Mouse (Mus musculus): ENCODE data around the gene Cadm1. TPM values are rescaled to one million over a fixed set of nuclear protein-coding genes. Genes with fewer than 3 reads are reported as not detected.

Cadm1 gene
- total and polyA plus RNA-seq, 3 experiments = 0.14 to 0.31 TPM; not detected in 1

- TF ChIP-seq CHD1 (IDR thresholded peaks at IDR 0.05; ENCODE audit: low read depth, low read length) (no peak), CHD2 (IDR thresholded peaks at IDR 0.05; ENCODE audit: low read length) (no peak), EP300 (IDR thresholded peaks at IDR 0.05; ENCODE audit: low read depth in 1 of 2, low read length in 2 of 2) (no peak), NELFE (IDR thresholded peaks at IDR 0.05; ENCODE audit: low read depth, low read length) (no peak), HCFC1 (IDR thresholded peaks at IDR 0.05; ENCODE audit: low read depth, low read length) (no peak), RAD21 (IDR thresholded peaks at IDR 0.05; ENCODE audit: low read depth, low read length) (no peak), ZMIZ1 (IDR thresholded peaks at IDR 0.05; ENCODE audit: low read depth, low read length) (no peak), TBP (IDR thresholded peaks at IDR 0.05; ENCODE audit: low read depth, low read length) (no peak), MXI1 (IDR thresholded peaks at IDR 0.05; ENCODE audit: low read depth, low read length) (no peak), MEF2A (IDR thresholded peaks at IDR 0.05; ENCODE audit: extremely low read depth, insufficient replicate concordance, low read depth, low read length, poor library complexity, severe bottlenecking) (no peak), NRF1 (IDR thresholded peaks at IDR 0.05; ENCODE audit: insufficient read depth, low read depth, low read length, poor library complexity, severe bottlenecking) (no peak), MAZ (IDR thresholded peaks at IDR 0.05; ENCODE audit: low read depth, low read length) (no peak), TCF12 (IDR thresholded peaks at IDR 0.05; ENCODE audit: low read depth, low read length) (no peak), E2F4 (IDR thresholded peaks at IDR 0.05; ENCODE audit: borderline replicate concordance, low read depth, low read length) (no peak), SMC3 (IDR thresholded peaks at IDR 0.05; ENCODE audit: low read depth, low read length) (no peak)
- no peak overlapping the region for H3K9ac ChIP-seq (ENCODE audit: control insufficient read depth, low read depth, low read length, poor library complexity, severe bottlenecking)
- no peak overlapping the region for H3K4me3 ChIP-seq (ENCODE audit: control insufficient read depth in 1 of 2, insufficient read depth in 1 of 2, low read depth in 2 of 2, low read length in 2 of 2)
- DNase-seq (ENCODE audit: low read depth, low spot score) = no peak
- no peaks in the 10 kb centered on the region for H3K79me2 ChIP-seq (ENCODE audit: control insufficient read depth, insufficient read depth, low read length, poor library complexity)
- no peaks in the 10 kb centered on the region for H3K4me1 ChIP-seq (ENCODE audit: control insufficient read depth in 1 of 2, insufficient read depth in 2 of 2, low read length in 2 of 2)
- H3K27ac ChIP-seq (ENCODE audit: control insufficient read depth, low read depth, low read length) = no peak overlapping the region
- H3K36me3 ChIP-seq (ENCODE audit: control insufficient read depth in 1 of 2, insufficient read depth in 2 of 2, low read length in 2 of 2) = no peaks in the 10 kb centered on the region
- no peaks in the 10 kb centered on the region for H3K9me3 ChIP-seq (replicated peaks; ENCODE audit: insufficient read depth, low read length)
- no peaks in the 10 kb centered on the region for H3K27me3 ChIP-seq (ENCODE audit: control insufficient read depth in 1 of 2, insufficient read depth in 2 of 2, low read length in 2 of 2)
Measured at GRCm38 (mm10) chr9:47548402-47548801, 18.4 kb downstream of the Cadm1 start.

DNA sequence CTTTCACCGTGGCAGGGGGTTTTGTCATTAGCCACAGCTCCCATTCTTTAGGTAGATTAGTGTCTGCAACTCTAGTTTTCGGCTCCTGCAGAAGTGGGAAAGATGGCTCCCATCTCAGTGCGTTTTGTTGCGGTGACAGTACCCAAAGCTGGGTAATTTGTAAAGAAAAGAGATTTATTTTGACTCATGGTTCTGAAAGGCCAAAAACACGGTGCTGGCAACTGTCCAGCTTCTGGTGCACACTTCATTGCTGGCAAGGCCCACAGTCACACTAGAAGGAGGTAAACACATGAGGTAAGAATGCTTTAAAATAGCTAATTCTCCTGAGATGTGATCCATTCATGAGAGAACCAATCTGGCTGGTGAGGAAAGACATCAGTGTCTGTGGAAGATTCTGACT is 18.9 kb downstream of the Cadm1 start:
- no peak overlapping the region for H3K27ac ChIP-seq (ENCODE audit: control insufficient read depth, low read depth, low read length)
- H3K4me1 ChIP-seq (ENCODE audit: control insufficient read depth in 1 of 2, insufficient read depth in 2 of 2, low read length in 2 of 2) = no peaks in the 10 kb centered on the region
- H3K9ac ChIP-seq (ENCODE audit: control insufficient read depth, low read depth, low read length, poor library complexity, severe bottlenecking) = no peak overlapping the region
- no peaks in the 10 kb centered on the region for H3K27me3 ChIP-seq (ENCODE audit: control insufficient read depth in 1 of 2, insufficient read depth in 2 of 2, low read length in 2 of 2)
- no peaks in the 10 kb centered on the region for H3K9me3 ChIP-seq (replicated peaks; ENCODE audit: insufficient read depth, low read length)
- H3K4me3 ChIP-seq (ENCODE audit: control insufficient read depth in 1 of 2, insufficient read depth in 1 of 2, low read depth in 2 of 2, low read length in 2 of 2) = no peak overlapping the region
- H3K36me3 ChIP-seq (ENCODE audit: control insufficient read depth in 1 of 2, insufficient read depth in 2 of 2, low read length in 2 of 2) = no peaks in the 10 kb centered on the region
- no peak for DNase-seq (ENCODE audit: low read depth, low spot score)
- H3K79me2 ChIP-seq (ENCODE audit: control insufficient read depth, insufficient read depth, low read length, poor library complexity) = no peaks in the 10 kb centered on the region
- no peak for TF ChIP-seq CTCF (IDR thresholded peaks at IDR 0.05 in 2 of 3, conservative IDR thresholded peaks at IDR 0.05 in 1 of 3; ENCODE audit: control insufficient read depth in 1 of 3, insufficient read depth in 1 of 3, low read depth in 2 of 3, low read length in 3 of 3, poor library complexity in 1 of 3, severe bottlenecking in 1 of 3)
- TF ChIP-seq RAD21 (IDR thresholded peaks at IDR 0.05; ENCODE audit: low read depth, low read length) = no peak
- no peak for TF ChIP-seq MAX (IDR thresholded peaks at IDR 0.05; ENCODE audit: low read length)
- no peak for TF ChIP-seq TBP (IDR thresholded peaks at IDR 0.05; ENCODE audit: low read depth, low read length)
- TF ChIP-seq UBTF (IDR thresholded peaks at IDR 0.05; ENCODE audit: borderline replicate concordance, insufficient read depth, low read depth, low read length) = no peak
- TF ChIP-seq E2F4 (IDR thresholded peaks at IDR 0.05; ENCODE audit: borderline replicate concordance, low read depth, low read length) = no peak
- no peak for TF ChIP-seq USF2 (IDR thresholded peaks at IDR 0.05; ENCODE audit: borderline replicate concordance in 1 of 2, insufficient read depth in 1 of 2, low read depth in 1 of 2, low read length in 2 of 2)
- TF ChIP-seq JUND (IDR thresholded peaks at IDR 0.05; ENCODE audit: low read depth, low read length) = no peak
- no peak for TF ChIP-seq ZKSCAN1 (IDR thresholded peaks at IDR 0.05; ENCODE audit: low read depth, low read length)
- no peak for TF ChIP-seq POLR2AphosphoS5 (IDR thresholded peaks at IDR 0.05; ENCODE audit: borderline replicate concordance, low read depth, low read length)
- TF ChIP-seq POLR2A (IDR thresholded peaks at IDR 0.05; ENCODE audit: control insufficient read depth in 1 of 2, insufficient read depth in 1 of 2, low read depth in 1 of 2, low read length in 2 of 2, poor library complexity in 1 of 2) = no peak
- TF ChIP-seq ZMIZ1 (IDR thresholded peaks at IDR 0.05; ENCODE audit: low read depth, low read length) = no peak
- no peak for TF ChIP-seq MXI1 (IDR thresholded peaks at IDR 0.05; ENCODE audit: low read depth, low read length)
- no peak for TF ChIP-seq MYB (IDR thresholded peaks at IDR 0.05; ENCODE audit: low read depth, low read length)
- TF ChIP-seq TAL1 (IDR thresholded peaks at IDR 0.05; ENCODE audit: low read length) = no peak
- no peak for TF ChIP-seq USF1 (IDR thresholded peaks at IDR 0.05; ENCODE audit: low read depth, low read length)
- no peak for TF ChIP-seq NRF1 (IDR thresholded peaks at IDR 0.05; ENCODE audit: insufficient read depth, low read depth, low read length, poor library complexity, severe bottlenecking)
